Mouse (Mus musculus) spleen, adult 18-20 months (tissue): Measurements from ENCODE around the gene Rapgefl1.

ENCODE experiments used
- DNase-seq, 2 experiments: peaks; one replicate each; pipeline ENCODE4 v3.0.0; 2022; ENCODE audit warnings: mixed read lengths in 2 of 2

The Rapgefl1 gene

GRCm38 (mm10) chr11:98858759-98859731 lies 22.5 kb downstream of the Rapgefl1 start:
- DNase-seq: peak; percentile 47 to 79

- peak; percentile 90 to 93 for DNase-seq
Observed at GRCm38 (mm10) chr11:98863028-98863750, 26.6 kb downstream of the Rapgefl1 start, which contains the start of gene Wipf2. Gene Wipf2, plus strand, starts transcription at chr11:98863638.

GRCm38 (mm10) chr11:98863751-98864429 lies 27.3 kb downstream of the Rapgefl1 start:
- no peak for DNase-seq

GRCm38 (mm10) chr11:98867293-98867692 lies 30.7 kb downstream of the Rapgefl1 start:
- DNase-seq: no peak

- DNase-seq: no peak
Observed at GRCm38 (mm10) chr11:98869906-98870305, 33.3 kb downstream of the Rapgefl1 start.

GRCm38 (mm10) chr11:98870791-98871190 lies 34.2 kb downstream of the Rapgefl1 start:
- no peak for DNase-seq

- DNase-seq: no peak
Observed at GRCm38 (mm10) chr11:98871416-98871815, 34.8 kb downstream of the Rapgefl1 start.

- DNase-seq: no peak
Observed at GRCm38 (mm10) chr11:98872040-98872439, 35.5 kb downstream of the Rapgefl1 start.

GRCm38 (mm10) chr11:98873900-98874299 lies 37.3 kb downstream of the Rapgefl1 start:
- DNase-seq: no peak

GRCm38 (mm10) chr11:98877001-98877400 lies 40.4 kb downstream of the Rapgefl1 start:
- DNase-seq: no peak

- DNase-seq: no peak
Observed at GRCm38 (mm10) chr11:98887703-98888102, 51.1 kb downstream of the Rapgefl1 start.

GRCm38 (mm10) chr11:98889077-98889476 lies 52.5 kb downstream of the Rapgefl1 start:
- DNase-seq: no peak

GRCm38 (mm10) chr11:98889977-98890376 lies 53.4 kb downstream of the Rapgefl1 start:
- no peak for DNase-seq

GRCm38 (mm10) chr11:98892426-98892825 lies 55.8 kb downstream of the Rapgefl1 start:
- DNase-seq: no peak

- no peak for DNase-seq
Observed at GRCm38 (mm10) chr11:98900529-98901125, 64.0 kb downstream of the Rapgefl1 start.

- no peak for DNase-seq
Observed at GRCm38 (mm10) chr11:98902621-98903245, 66.1 kb downstream of the Rapgefl1 start.
